Mouse (Mus musculus): ENCODE data around the gene Cdh12. TPM values are rescaled to one million over a fixed set of nuclear protein-coding genes. Genes with fewer than 3 reads are reported as not detected.

Gene Cdh12
- polyA plus RNA-seq, 1 experiment from 2014 or later: 1.4 TPM

DNA sequence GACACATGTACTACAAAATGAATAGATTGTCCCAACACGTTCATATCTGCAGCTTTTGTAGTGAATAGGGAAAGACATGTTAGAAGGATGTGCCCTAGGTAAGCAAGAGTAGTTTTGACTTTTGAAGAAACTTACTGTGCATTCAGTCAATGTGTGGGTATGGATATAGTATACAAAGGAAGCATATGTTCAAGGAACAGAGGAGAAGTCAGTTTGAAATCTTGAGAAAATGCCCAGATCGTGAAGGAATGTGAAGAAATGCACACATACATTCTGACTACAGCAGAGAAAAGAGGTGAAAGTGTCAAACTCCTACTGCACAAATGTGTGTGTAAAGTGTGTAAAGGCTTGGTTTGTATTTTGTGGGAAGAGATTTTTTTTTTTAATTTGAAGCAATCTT lies 812.3 kb downstream of the Cdh12 start:
- no peaks in the 10 kb centered on the region for H3K9me3 ChIP-seq (ENCODE audit: control insufficient read depth, low read depth, low read length)
- H3K4me3 ChIP-seq (ENCODE audit: low read depth, low read length): no peak overlapping the region
- ATAC-seq (ENCODE audit: insufficient number of reproducible peaks, insufficient read depth, low FRiP score, low read depth): no peak
- no peaks in the 10 kb centered on the region for H3K27me3 ChIP-seq (ENCODE audit: control insufficient read depth, insufficient read depth, low read length)
- no peak overlapping the region for H3K4me2 ChIP-seq (replicated peaks; ENCODE audit: low read depth, low read length)
- H3K36me3 ChIP-seq (ENCODE audit: control insufficient read depth, insufficient read depth, low read length): no peaks in the 10 kb centered on the region
- H3K4me1 ChIP-seq (ENCODE audit: control insufficient read depth, insufficient read depth, low read length): no peaks in the 10 kb centered on the region
- no peak overlapping the region for H3K9ac ChIP-seq (replicated peaks; ENCODE audit: low read depth, low read length)
- WGBS: 86% methylated on average over 2 of the region's 2 CpGs
- no peak overlapping the region for H3K27ac ChIP-seq (ENCODE audit: low read length)

DNA sequence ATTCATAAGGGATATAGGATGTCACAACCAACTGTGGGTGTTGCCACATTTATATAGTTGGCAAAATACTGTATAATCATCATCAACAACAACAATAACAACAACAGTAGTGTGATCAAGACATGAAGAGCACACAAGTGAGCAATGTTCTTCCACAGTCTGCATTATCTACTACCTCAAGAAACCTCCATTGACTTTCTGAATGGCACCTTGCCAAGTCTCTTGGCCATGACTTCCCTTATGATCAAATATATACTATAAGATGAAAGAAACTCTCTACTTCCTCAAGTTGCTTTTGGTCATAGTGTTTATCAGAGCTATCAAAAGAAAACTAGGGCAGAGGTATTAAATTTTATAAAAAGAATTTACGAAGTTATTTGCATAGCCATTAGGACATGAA lies 820.8 kb downstream of the Cdh12 start:
- Histone ChIP-seq H3K27me3 (ENCODE audit: control insufficient read depth, insufficient read depth, low read length) (no peaks in the 10 kb centered on the region), H3K4me1 (ENCODE audit: control insufficient read depth, insufficient read depth, low read length) (no peaks in the 10 kb centered on the region), H3K27ac (ENCODE audit: low read length) (no peak overlapping the region), H3K9ac (replicated peaks; ENCODE audit: low read depth, low read length) (no peak overlapping the region), H3K4me3 (ENCODE audit: low read depth, low read length) (no peak overlapping the region), H3K36me3 (ENCODE audit: control insufficient read depth, insufficient read depth, low read length) (no peaks in the 10 kb centered on the region), H3K9me3 (ENCODE audit: control insufficient read depth, low read depth, low read length) (no peaks in the 10 kb centered on the region), H3K4me2 (replicated peaks; ENCODE audit: low read depth, low read length) (no peak overlapping the region)
- WGBS: 89% methylated on average over 1 of the region's 1 CpGs
- no peak for ATAC-seq (ENCODE audit: insufficient number of reproducible peaks, insufficient read depth, low FRiP score, low read depth)

DNA sequence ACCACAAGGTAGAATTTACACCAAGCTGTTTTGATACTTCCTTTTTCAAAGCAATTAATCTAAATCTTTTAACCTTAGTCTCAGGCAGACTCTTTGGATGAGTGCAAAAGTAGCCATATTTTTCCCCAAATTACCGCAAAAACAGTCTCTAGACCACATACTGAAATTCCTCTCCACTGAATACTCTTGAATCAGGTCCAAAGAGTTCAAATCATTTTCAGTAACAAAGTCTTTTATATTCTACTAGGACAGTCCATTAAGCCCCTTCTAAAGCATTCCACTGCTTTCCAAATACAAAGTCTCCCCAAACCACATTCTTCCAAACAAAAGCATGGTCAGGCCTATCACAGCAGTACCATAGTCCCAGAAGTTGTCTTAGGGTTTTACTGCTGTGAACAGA lies 848.0 kb downstream of the Cdh12 start:
- no peak overlapping the region for H3K4me2 ChIP-seq (replicated peaks; ENCODE audit: low read depth, low read length)
- H3K9me3 ChIP-seq (ENCODE audit: control insufficient read depth, low read depth, low read length): no peaks in the 10 kb centered on the region
- H3K36me3 ChIP-seq (ENCODE audit: control insufficient read depth, insufficient read depth, low read length): no peaks in the 10 kb centered on the region
- no peak overlapping the region for H3K4me3 ChIP-seq (ENCODE audit: low read depth, low read length)
- 83% methylated on average over 1 of the region's 1 CpGs for WGBS
- H3K9ac ChIP-seq (replicated peaks; ENCODE audit: low read depth, low read length): no peak overlapping the region
- no peaks in the 10 kb centered on the region for H3K4me1 ChIP-seq (ENCODE audit: control insufficient read depth, insufficient read depth, low read length)
- H3K27me3 ChIP-seq (ENCODE audit: control insufficient read depth, insufficient read depth, low read length): no peaks in the 10 kb centered on the region
- no peak overlapping the region for H3K27ac ChIP-seq (ENCODE audit: low read length)
- no peak for ATAC-seq (ENCODE audit: insufficient number of reproducible peaks, insufficient read depth, low FRiP score, low read depth)

DNA sequence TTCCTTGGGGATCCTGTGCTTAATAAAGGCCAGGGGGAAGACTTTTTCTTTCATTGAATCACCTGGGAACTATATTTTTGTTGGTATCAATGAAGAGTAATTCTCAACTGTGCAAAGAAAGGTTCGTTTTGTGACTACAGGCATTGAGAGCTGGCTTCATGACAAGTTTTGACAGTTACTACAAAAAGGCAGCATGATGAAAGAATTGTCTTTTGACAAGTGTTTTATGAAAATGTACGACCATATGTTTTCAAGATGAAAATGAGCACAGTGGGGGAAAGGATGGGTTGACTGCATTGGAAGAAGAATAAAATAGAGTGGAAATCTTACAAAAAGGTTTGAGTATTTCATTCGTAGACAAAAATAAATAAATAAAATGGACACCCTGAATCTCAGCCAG lies 866.4 kb downstream of the Cdh12 start:
- WGBS: 71% methylated on average over 3 of the region's 3 CpGs
- Histone ChIP-seq H3K4me3 (ENCODE audit: low read depth, low read length) (no peak overlapping the region), H3K27me3 (ENCODE audit: control insufficient read depth, insufficient read depth, low read length) (no peaks in the 10 kb centered on the region), H3K4me1 (ENCODE audit: control insufficient read depth, insufficient read depth, low read length) (no peaks in the 10 kb centered on the region), H3K9ac (replicated peaks; ENCODE audit: low read depth, low read length) (no peak overlapping the region), H3K27ac (ENCODE audit: low read length) (no peak overlapping the region), H3K36me3 (ENCODE audit: control insufficient read depth, insufficient read depth, low read length) (no peaks in the 10 kb centered on the region), H3K9me3 (ENCODE audit: control insufficient read depth, low read depth, low read length) (no peaks in the 10 kb centered on the region), H3K4me2 (replicated peaks; ENCODE audit: low read depth, low read length) (no peak overlapping the region)
- no peak for ATAC-seq (ENCODE audit: insufficient number of reproducible peaks, insufficient read depth, low FRiP score, low read depth)

DNA sequence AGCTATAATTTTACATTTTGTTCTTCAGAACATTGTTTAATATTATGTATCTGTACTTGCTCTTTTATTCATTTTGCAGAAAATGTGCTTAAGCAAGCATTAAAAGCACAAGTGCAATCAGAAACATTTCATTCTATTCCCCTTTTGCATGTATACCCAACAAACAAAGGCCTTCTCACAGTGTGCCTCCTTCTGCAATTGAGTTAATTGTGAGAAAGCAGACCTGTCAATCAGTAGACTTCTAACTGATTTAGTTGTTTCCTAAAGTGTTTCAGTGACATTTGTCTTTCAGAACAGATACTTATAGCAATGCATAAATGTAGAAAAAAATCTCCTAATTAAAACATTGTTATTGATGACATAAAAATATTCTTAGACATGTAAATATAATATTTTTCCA lies 894.8 kb downstream of the Cdh12 start:
- Histone ChIP-seq H3K36me3 (ENCODE audit: control insufficient read depth, insufficient read depth, low read length) (no peaks in the 10 kb centered on the region), H3K27ac (ENCODE audit: low read length) (no peak overlapping the region), H3K4me3 (ENCODE audit: low read depth, low read length) (no peak overlapping the region), H3K9ac (replicated peaks; ENCODE audit: low read depth, low read length) (no peak overlapping the region), H3K4me1 (ENCODE audit: control insufficient read depth, insufficient read depth, low read length) (no peaks in the 10 kb centered on the region), H3K4me2 (replicated peaks; ENCODE audit: low read depth, low read length) (no peak overlapping the region), H3K27me3 (ENCODE audit: control insufficient read depth, insufficient read depth, low read length) (no peaks in the 10 kb centered on the region), H3K9me3 (ENCODE audit: control insufficient read depth, low read depth, low read length) (no peaks in the 10 kb centered on the region)
- ATAC-seq (ENCODE audit: insufficient number of reproducible peaks, insufficient read depth, low FRiP score, low read depth): no peak

DNA sequence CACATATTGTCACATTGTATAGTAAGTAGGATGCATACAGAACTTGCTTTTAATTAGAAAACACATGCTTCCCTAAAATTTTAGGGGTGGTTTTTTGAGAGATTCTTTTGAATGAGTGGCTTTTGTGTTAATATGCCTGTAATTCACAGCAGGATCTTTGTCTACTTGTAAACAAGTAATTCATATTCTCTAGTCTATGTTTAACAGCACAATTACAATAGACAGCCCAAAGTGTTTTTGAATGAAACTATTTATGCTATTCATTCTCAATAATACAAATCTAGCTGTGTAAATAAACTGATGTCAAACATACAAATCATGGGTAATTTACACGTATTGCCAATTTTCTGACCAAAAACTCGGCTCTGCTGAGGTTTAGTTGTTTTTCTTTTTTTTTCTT lies 895.3 kb downstream of the Cdh12 start:
- no peak overlapping the region for H3K4me2 ChIP-seq (replicated peaks; ENCODE audit: low read depth, low read length)
- 57% methylated on average over 2 of the region's 2 CpGs for WGBS
- H3K27me3 ChIP-seq (ENCODE audit: control insufficient read depth, insufficient read depth, low read length): no peaks in the 10 kb centered on the region
- no peak overlapping the region for H3K27ac ChIP-seq (ENCODE audit: low read length)
- no peak overlapping the region for H3K9ac ChIP-seq (replicated peaks; ENCODE audit: low read depth, low read length)
- H3K9me3 ChIP-seq (ENCODE audit: control insufficient read depth, low read depth, low read length): no peaks in the 10 kb centered on the region
- no peaks in the 10 kb centered on the region for H3K4me1 ChIP-seq (ENCODE audit: control insufficient read depth, insufficient read depth, low read length)
- ATAC-seq (ENCODE audit: insufficient number of reproducible peaks, insufficient read depth, low FRiP score, low read depth): no peak
- no peak overlapping the region for H3K4me3 ChIP-seq (ENCODE audit: low read depth, low read length)
- no peaks in the 10 kb centered on the region for H3K36me3 ChIP-seq (ENCODE audit: control insufficient read depth, insufficient read depth, low read length)

DNA sequence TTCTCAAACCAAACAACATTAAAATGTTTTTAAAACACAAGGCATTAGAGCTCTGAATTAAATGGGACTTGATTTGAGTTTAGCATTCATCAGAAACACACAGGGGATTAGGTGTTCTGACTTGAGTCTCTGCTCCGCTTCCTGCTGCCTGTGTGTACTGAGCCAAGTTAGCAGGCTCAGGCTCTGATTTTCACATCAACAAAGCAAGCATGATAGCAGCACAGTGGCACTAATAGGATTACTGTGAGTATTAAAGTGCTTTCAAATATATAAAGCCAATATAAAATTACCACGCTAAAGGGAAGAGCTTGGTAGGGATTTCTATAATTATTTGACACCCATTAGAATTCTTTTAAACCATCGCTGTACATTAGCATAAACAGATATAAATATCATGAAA lies 895.7 kb downstream of the Cdh12 start:
- Histone ChIP-seq H3K27me3 (ENCODE audit: control insufficient read depth, insufficient read depth, low read length) (no peaks in the 10 kb centered on the region), H3K9me3 (ENCODE audit: control insufficient read depth, low read depth, low read length) (no peaks in the 10 kb centered on the region)
- ATAC-seq (ENCODE audit: insufficient number of reproducible peaks, insufficient read depth, low FRiP score, low read depth): no peak

DNA sequence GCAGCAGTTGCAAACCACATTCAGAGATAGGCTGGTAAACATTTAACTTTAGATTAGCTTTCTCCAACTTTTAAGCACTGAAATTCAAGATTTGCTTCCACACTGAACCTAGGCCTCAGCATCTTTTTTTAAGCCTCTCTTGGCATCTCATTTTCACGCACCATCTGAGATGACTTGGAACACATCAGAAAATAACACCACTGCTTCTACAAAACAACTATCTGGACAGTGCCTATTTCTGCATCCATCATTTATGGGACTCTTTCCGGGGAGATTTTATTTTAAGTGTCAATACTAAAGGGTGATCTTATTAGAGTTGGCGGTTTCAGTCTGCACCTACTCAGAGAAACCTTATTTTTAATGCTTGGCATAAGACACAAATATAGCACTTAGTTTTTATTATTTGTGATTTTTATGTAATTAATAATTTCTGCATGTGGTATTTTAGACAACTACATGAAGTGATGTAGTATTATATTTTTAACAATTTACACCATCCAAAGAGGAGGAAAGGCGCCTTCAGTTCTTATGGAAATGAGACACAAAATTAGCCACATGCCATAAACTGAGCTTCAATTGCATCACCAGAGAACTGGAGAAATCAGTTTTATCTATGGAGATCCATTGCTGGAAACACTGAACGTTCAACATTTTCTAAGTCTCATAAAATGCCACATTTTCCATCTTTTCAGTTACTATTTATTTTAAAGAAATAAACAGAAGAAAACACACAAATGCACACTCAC lies 906.5 kb downstream of the Cdh12 start:
- H3K4me1 ChIP-seq (ENCODE audit: control insufficient read depth, insufficient read depth, low read length): no peaks in the 10 kb centered on the region
- H3K27me3 ChIP-seq (ENCODE audit: control insufficient read depth, insufficient read depth, low read length): no peaks in the 10 kb centered on the region
- ATAC-seq (ENCODE audit: insufficient number of reproducible peaks, insufficient read depth, low FRiP score, low read depth): no peak
- no peaks in the 10 kb centered on the region for H3K9me3 ChIP-seq (ENCODE audit: control insufficient read depth, low read depth, low read length)
- H3K27ac ChIP-seq (ENCODE audit: low read length): no peak overlapping the region
- WGBS: 80% methylated on average over 5 of the region's 5 CpGs
- no peaks in the 10 kb centered on the region for H3K36me3 ChIP-seq (ENCODE audit: control insufficient read depth, insufficient read depth, low read length)
- H3K9ac ChIP-seq (replicated peaks; ENCODE audit: low read depth, low read length): no peak overlapping the region
- no peak overlapping the region for H3K4me3 ChIP-seq (ENCODE audit: low read depth, low read length)
- no peak overlapping the region for H3K4me2 ChIP-seq (replicated peaks; ENCODE audit: low read depth, low read length)

More for the DNA sequence above, 895.7 kb downstream of the Cdh12 start:
- H3K4me2 ChIP-seq (replicated peaks; ENCODE audit: low read depth, low read length): no peak overlapping the region
- no peak overlapping the region for H3K4me3 ChIP-seq (ENCODE audit: low read depth, low read length)
- H3K36me3 ChIP-seq (ENCODE audit: control insufficient read depth, insufficient read depth, low read length): no peaks in the 10 kb centered on the region
- H3K27ac ChIP-seq (ENCODE audit: low read length): no peak overlapping the region
- no peak overlapping the region for H3K9ac ChIP-seq (replicated peaks; ENCODE audit: low read depth, low read length)
- 64% methylated on average over 3 of the region's 3 CpGs for WGBS
- H3K4me1 ChIP-seq (ENCODE audit: control insufficient read depth, insufficient read depth, low read length): no peaks in the 10 kb centered on the region

DNA sequence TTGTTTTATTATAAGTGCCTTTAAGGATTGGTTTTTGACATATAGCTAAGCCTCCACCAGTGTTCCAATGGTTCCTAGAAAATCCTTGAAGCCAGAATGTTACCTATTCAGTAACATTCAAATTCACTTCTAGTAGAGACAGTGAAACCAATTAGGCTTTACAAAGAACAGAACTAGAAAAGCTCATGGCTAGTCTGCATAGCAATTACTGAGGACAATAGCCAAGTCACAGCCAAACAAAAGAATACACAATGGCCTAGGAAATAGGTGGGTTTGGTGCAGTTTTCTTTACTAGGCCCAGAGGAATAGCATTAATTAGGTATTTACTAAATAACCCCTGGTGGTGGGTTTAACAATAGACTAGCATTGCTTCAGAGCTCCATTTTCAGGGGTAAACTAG lies 917.3 kb downstream of the Cdh12 start:
- no peak overlapping the region for H3K27ac ChIP-seq (ENCODE audit: low read length)
- H3K4me1 ChIP-seq (ENCODE audit: control insufficient read depth, insufficient read depth, low read length): no peaks in the 10 kb centered on the region
- H3K9ac ChIP-seq (replicated peaks; ENCODE audit: low read depth, low read length): no peak overlapping the region
- H3K4me3 ChIP-seq (ENCODE audit: low read depth, low read length): no peak overlapping the region
- no peaks in the 10 kb centered on the region for H3K9me3 ChIP-seq (ENCODE audit: control insufficient read depth, low read depth, low read length)
- no peaks in the 10 kb centered on the region for H3K36me3 ChIP-seq (ENCODE audit: control insufficient read depth, insufficient read depth, low read length)
- no peaks in the 10 kb centered on the region for H3K27me3 ChIP-seq (ENCODE audit: control insufficient read depth, insufficient read depth, low read length)
- H3K4me2 ChIP-seq (replicated peaks; ENCODE audit: low read depth, low read length): no peak overlapping the region
- no peak for ATAC-seq (ENCODE audit: insufficient number of reproducible peaks, insufficient read depth, low FRiP score, low read depth)

Data from stomach, embryonic 14.5 days (tissue).